Mouse (Mus musculus): ENCODE measurements around the gene Xpa. TPM values are rescaled to one million over a fixed set of nuclear protein-coding genes. Genes with fewer than 3 reads are reported as not detected.

Xpa gene
- polyA plus RNA-seq, 1 experiment from 2014 or later = 29.2 TPM

DNA sequence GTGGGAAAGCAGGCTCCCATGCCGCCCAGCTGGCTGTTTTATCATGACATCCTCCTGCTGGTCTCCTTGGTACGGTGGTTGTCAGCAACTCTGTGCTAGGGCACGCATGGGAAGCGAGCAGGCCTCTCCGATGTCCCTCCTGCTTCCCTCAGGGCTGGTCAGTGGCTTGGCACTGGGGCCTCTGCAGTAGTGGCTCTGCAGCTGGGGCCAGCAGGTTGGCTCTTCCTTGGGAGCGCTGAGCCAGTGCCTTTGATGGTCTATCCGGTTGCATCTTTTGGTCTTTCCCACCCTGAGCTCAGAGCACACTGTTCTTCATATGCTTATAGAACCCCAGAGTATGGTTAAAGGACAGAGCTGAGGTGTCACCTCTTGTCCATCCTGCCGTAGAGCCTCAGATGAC lies 86.0 kb downstream of the Xpa start:
- no peak for ATAC-seq
- TF ChIP-seq CTCF (IDR thresholded peaks at IDR 0.05) = no peak
- Histone ChIP-seq H3K27me3 (replicated peaks; ENCODE audit: insufficient read depth, low read length) (no peaks in the 10 kb centered on the region), H3K9ac (replicated peaks; ENCODE audit: low read depth) (no peak overlapping the region), H3K36me3 (ENCODE audit: insufficient read depth, low read length) (peaks cover 9% of the 10 kb centered on the region; the same call in 1 of the 2 replicates), H3K4me1 (ENCODE audit: insufficient read depth, low read depth, low read length) (no peaks in the 10 kb centered on the region), H3K27ac (ENCODE audit: low read length) (no peak overlapping the region), H3K9me3 (ENCODE audit: low read length) (no peaks in the 10 kb centered on the region), H3K4me2 (replicated peaks; ENCODE audit: low read depth, low read length) (no peak overlapping the region), H3K4me3 (ENCODE audit: low read depth, low read length) (no peak overlapping the region)
- WGBS = 88% methylated on average over 8 of the region's 8 CpGs
- no peak for DNase-seq (ENCODE audit: low spot score)

Other genes with a start within 250 kb of the Xpa start
- 28.9 and 30.7 TPM in 2 replicates for gene Tdrd7, start 231.0 kb downstream of the Xpa start, polyA plus RNA-seq (2015; fragmentation: Nextera tagmentation; extraction: Ambion mirVana)
- 14.3 and 15.0 TPM in 2 replicates for gene Tmod1, start 157.4 kb downstream of the Xpa start, polyA plus RNA-seq (2015; fragmentation: Nextera tagmentation; extraction: Ambion mirVana)
- gene Ncbp1, start 57.7 kb downstream of the Xpa start, polyA plus RNA-seq (2015; fragmentation: Nextera tagmentation; extraction: Ambion mirVana) = 21.9 and 23.8 TPM in 2 replicates
- 16.8 and 19.3 TPM in 2 replicates for gene Tstd2, start 57.6 kb downstream of the Xpa start, polyA plus RNA-seq (2015; fragmentation: Nextera tagmentation; extraction: Ambion mirVana)
- not detected in 2 replicates for gene Foxe1, start 147.3 kb upstream of the Xpa start, polyA plus RNA-seq (2015; fragmentation: Nextera tagmentation; extraction: Ambion mirVana)
- 8.2 and 8.3 TPM in 2 replicates for gene Trmo, start 193.1 kb upstream of the Xpa start, polyA plus RNA-seq (2015; fragmentation: Nextera tagmentation; extraction: Ambion mirVana)
- 0.73 and 1.0 TPM in 2 replicates for gene Hemgn, start 217.2 kb upstream of the Xpa start, polyA plus RNA-seq (2015; fragmentation: Nextera tagmentation; extraction: Ambion mirVana)

Measured in lung, postnatal 0 days (tissue).